Mouse (Mus musculus) lung, embryonic 16.5 days (tissue): Measurements from ENCODE around the gene Klhl25. TPM values are rescaled to one million over a fixed set of nuclear protein-coding genes. Genes with fewer than 3 reads are reported as not detected.
"Not testable (repeated sequence)": the region's sequence is repeated elsewhere in the genome, so short reads cannot be mapped to it uniquely, and the experiment has no call there.

Experiments
- ATAC-seq: fragments of 200-750 bp; cut with Nextera tagmentation; 2 replicates; pipeline ENCODE4 v1.8.0; 2017; ENCODE audit warnings: low read depth, mild to moderate bottlenecking, moderate library complexity
- H3K27ac ChIP-seq: fragments of 300-500 bp; sonication (generic); 2 replicates; pipeline ENCODE4 v1.5.1; 2014; ENCODE audit warnings: mild to moderate bottlenecking, control low read depth, low read length
- H3K27me3 ChIP-seq: fragments of 300-500 bp; sonication (generic); 2 replicates; pipeline ENCODE4 v1.6.1; 2014; ENCODE audit warnings: low read depth, low read length, mixed read lengths; ENCODE audit not compliant: control insufficient read depth, insufficient read depth
- H3K36me3 ChIP-seq: fragments of 300-500 bp; sonication (generic); 2 replicates; pipeline ENCODE4 v1.6.1; 2014; ENCODE audit warnings: low read length; ENCODE audit not compliant: control insufficient read depth, insufficient read depth
- H3K4me1 ChIP-seq: fragments of 300-500 bp; sonication (generic); replicated peaks from 2 replicates; pipeline ENCODE4 v1.6.1; 2014; ENCODE audit warnings: low read length, mixed read lengths; ENCODE audit not compliant: control insufficient read depth, insufficient read depth
- H3K4me2 ChIP-seq: fragments of 300-500 bp; sonication (generic); 2 replicates; pipeline ENCODE4 v1.6.1; 2014; ENCODE audit warnings: low read depth, low read length, control low read depth
- H3K4me3 ChIP-seq: fragments of 300-500 bp; sonication (generic); 2 replicates; pipeline ENCODE4 v1.5.1; 2014; ENCODE audit warnings: mild to moderate bottlenecking, low read length, control low read depth
- H3K9ac ChIP-seq: fragments of 300-500 bp; sonication (generic); 2 replicates; pipeline ENCODE4 v1.6.1; 2014; ENCODE audit warnings: low read length, control low read depth
- H3K9me3 ChIP-seq: fragments of 300-500 bp; sonication (generic); 2 replicates; pipeline ENCODE4 v1.6.1; 2016; ENCODE audit warnings: low read length; ENCODE audit not compliant: control insufficient read depth
- WGBS: fragments of 180-500 bp; shearing (Covaris S2); extraction: QIAGEN DNeasy Blood & Tissue Kit; methylation state at CpG from one replicate; pipeline ENCODE4 v1.1.7; 2014; 5-methylcytosine and 5-hydroxymethylcytosine counted together
- polyA plus RNA-seq: library from polyadenylated mRNA; unstranded; fragments of >200 nt; fragmentation: Nextera tagmentation; extraction: Ambion mirVana; gene quantifications from 2 replicates; pipeline ENCODE4 v1.2.1, GENCODE M21; 2015

Gene Klhl25
- polyA plus RNA-seq, 1 experiment from 2014 or later = 21.6 TPM

GRCm38 (mm10) chr7:75820687-75821086, 27.4 kb upstream of the Klhl25 start:
- Histone ChIP-seq H3K27me3 (no peaks in the 10 kb centered on the region), H3K27ac (no peak overlapping the region), H3K4me3 (no peak overlapping the region), H3K9me3 (no peaks in the 10 kb centered on the region), H3K9ac (no peak overlapping the region), H3K4me1 (no peaks in the 10 kb centered on the region), H3K4me2 (no peak overlapping the region), H3K36me3 (no peaks in the 10 kb centered on the region)
- ATAC-seq = no peak
- WGBS = 71% methylated on average over 7 of the region's 7 CpGs

- Histone ChIP-seq H3K4me2 (no peak overlapping the region), H3K27ac (no peak overlapping the region), H3K4me1 (no peaks in the 10 kb centered on the region), H3K27me3 (no peaks in the 10 kb centered on the region), H3K4me3 (no peak overlapping the region), H3K36me3 (no peaks in the 10 kb centered on the region), H3K9ac (no peak overlapping the region), H3K9me3 (no peaks in the 10 kb centered on the region)
- ATAC-seq = no peak
- WGBS = 75% methylated on average over 8 of the region's 8 CpGs
These were observed 25.9 kb upstream of the Klhl25 start for GRCm38 (mm10) chr7:75822087-75822668.

- Histone ChIP-seq H3K4me1 (0 out of 2 replicates have a peak, but pooled peaks cover 2% of the 10 kb centered on the region), H3K9me3 (no peaks in the 10 kb centered on the region), H3K4me3 (no peak overlapping the region), H3K27ac (no peak overlapping the region), H3K36me3 (no peaks in the 10 kb centered on the region), H3K27me3 (no peaks in the 10 kb centered on the region), H3K9ac (no peak overlapping the region), H3K4me2 (no peak overlapping the region)
- WGBS = 54% methylated on average over 2 of the region's 2 CpGs
- ATAC-seq = no peak
These were observed 25.0 kb upstream of the Klhl25 start for GRCm38 (mm10) chr7:75823071-75823470.

- no peaks in the 10 kb centered on the region for H3K36me3 ChIP-seq
- no peaks in the 10 kb centered on the region for H3K9me3 ChIP-seq
- 36% methylated on average over 4 of the region's 4 CpGs for WGBS
- no peaks in the 10 kb centered on the region for H3K27me3 ChIP-seq
- H3K4me2 ChIP-seq = no peak overlapping the region
- ATAC-seq = no peak
- H3K4me1 ChIP-seq = 0 out of 2 replicates have a peak, but pooled peaks cover 2% of the 10 kb centered on the region
- no peak overlapping the region for H3K27ac ChIP-seq
- no peak overlapping the region for H3K4me3 ChIP-seq
- H3K9ac ChIP-seq = no peak overlapping the region
These were observed 21.6 kb upstream of the Klhl25 start for GRCm38 (mm10) chr7:75826360-75827103.

DNA sequence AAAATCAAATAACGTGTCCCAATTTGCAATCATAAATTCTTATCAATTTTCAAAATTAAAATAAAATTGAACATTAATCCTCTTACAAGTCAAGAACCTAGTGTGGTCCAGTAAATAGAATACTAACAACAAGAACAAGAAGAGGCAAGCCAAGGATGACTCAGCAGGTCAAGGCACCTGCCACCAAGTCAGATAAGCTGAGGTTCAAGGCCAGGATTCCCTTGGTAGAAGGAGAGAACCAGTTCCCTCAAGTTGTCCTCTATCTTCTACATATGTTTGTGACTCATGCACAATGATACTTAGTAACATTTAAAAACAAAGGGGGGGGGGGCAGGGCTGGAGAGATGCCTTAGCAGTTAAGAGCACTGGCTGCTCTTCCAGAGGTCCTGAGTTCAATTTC, 20.8 kb upstream of the Klhl25 start:
- no peaks in the 10 kb centered on the region for H3K36me3 ChIP-seq
- H3K9me3 ChIP-seq = no peaks in the 10 kb centered on the region
- H3K4me3 ChIP-seq = no peak overlapping the region
- H3K9ac ChIP-seq = no peak overlapping the region
- no peak overlapping the region for H3K4me2 ChIP-seq
- WGBS = 88% methylated on average over 1 of the region's 1 CpGs
- ATAC-seq = no peak
- H3K27me3 ChIP-seq = no peaks in the 10 kb centered on the region
- no peak overlapping the region for H3K27ac ChIP-seq
- H3K4me1 ChIP-seq = 0 out of 2 replicates have a peak, but pooled peaks cover 2% of the 10 kb centered on the region

- Histone ChIP-seq H3K9me3 (no peaks in the 10 kb centered on the region), H3K9ac (no peak overlapping the region), H3K36me3 (no peaks in the 10 kb centered on the region), H3K4me3 (no peak overlapping the region), H3K27me3 (no peaks in the 10 kb centered on the region), H3K4me1 (0 out of 2 replicates have a peak, but pooled peaks cover 2% of the 10 kb centered on the region), H3K4me2 (no peak overlapping the region), H3K27ac (no peak overlapping the region)
- WGBS = 22% methylated on average over 10 of the region's 10 CpGs
- ATAC-seq = peak; percentile 76
These were observed 20.3 kb upstream of the Klhl25 start for GRCm38 (mm10) chr7:75827850-75828249.

GRCm38 (mm10) chr7:75828536-75828935, 19.6 kb upstream of the Klhl25 start:
- Histone ChIP-seq H3K4me1 (0 out of 2 replicates have a peak, but pooled peaks cover 2% of the 10 kb centered on the region), H3K9ac (no peak overlapping the region), H3K27me3 (no peaks in the 10 kb centered on the region), H3K4me2 (no peak overlapping the region), H3K27ac (no peak overlapping the region), H3K4me3 (no peak overlapping the region), H3K36me3 (no peaks in the 10 kb centered on the region), H3K9me3 (no peaks in the 10 kb centered on the region)
- ATAC-seq = no peak
- WGBS = 80% methylated on average over 5 of the region's 5 CpGs

DNA sequence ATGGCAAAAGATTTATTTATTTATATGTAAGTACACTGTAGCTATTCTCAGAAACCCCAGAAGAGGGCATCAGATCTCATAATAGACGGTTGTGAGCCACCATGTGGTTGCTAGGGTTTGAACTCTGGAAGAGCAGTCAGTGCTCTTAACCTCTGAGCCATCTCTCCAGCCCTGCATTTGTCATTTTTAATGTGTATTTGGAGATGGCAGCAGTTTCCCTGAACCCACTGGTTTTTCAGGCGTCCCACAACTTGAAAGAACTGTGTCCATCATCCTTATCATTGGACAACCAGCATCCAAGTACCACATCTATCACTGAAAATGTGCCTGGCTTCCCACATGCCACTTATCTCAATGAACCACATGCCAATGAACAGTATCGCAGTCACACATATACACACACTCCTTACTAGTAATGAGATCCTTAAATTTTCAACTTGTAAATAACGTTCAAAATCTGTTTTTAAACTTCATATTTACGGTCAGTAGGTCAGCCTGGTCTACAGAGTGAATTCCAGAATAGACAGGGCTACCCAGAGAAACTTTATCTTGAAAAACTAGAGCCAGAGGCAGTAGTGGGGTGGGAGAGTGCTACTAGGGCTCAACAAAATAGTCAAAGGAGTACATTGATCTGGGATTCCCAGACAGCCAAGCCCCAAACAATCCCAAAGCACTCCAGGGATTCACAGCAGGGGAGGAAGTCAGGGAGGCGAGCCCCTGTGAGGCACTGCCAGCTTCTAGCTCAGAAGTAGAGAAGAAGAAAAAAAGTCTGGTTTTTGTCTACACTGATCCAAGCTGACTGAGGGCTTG, 17.7 kb upstream of the Klhl25 start:
- H3K9me3 ChIP-seq = no peaks in the 10 kb centered on the region
- ATAC-seq = no peak
- 0 out of 2 replicates have a peak, but pooled peaks cover 2% of the 10 kb centered on the region for H3K4me1 ChIP-seq
- no peak overlapping the region for H3K9ac ChIP-seq
- 60% methylated on average over 6 of the region's 6 CpGs for WGBS
- H3K27ac ChIP-seq = no peak overlapping the region
- no peak overlapping the region for H3K4me3 ChIP-seq
- H3K27me3 ChIP-seq = no peaks in the 10 kb centered on the region
- no peaks in the 10 kb centered on the region for H3K36me3 ChIP-seq
- H3K4me2 ChIP-seq = no peak overlapping the region

DNA sequence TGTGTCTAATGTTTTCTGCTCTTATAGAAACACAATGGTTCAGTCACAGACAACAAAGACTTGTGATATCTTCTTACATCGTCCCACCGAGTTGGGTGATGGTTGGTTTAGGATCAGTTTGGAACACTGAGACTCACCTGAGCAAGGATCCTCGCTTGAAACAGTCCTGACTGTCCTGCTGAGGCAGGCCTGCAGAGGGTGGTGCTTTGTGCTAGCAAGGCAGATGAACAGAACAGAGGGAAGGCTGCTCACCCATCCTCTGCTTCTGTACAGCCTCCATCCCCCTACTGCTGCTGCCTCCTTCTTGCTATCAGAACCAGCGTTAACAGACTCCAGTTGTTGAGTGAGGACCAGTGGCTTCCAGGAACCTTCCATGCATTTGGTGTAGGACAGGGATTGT, 14.2 kb upstream of the Klhl25 start:
- H3K36me3 ChIP-seq, H3K27me3 ChIP-seq, H3K27ac ChIP-seq, H3K9me3 ChIP-seq, H3K4me3 ChIP-seq, ATAC-seq, H3K4me1 ChIP-seq, H3K4me2 ChIP-seq, H3K9ac ChIP-seq: not testable (repeated sequence)
- WGBS = 76% methylated on average over 3 of the region's 4 CpGs
